Mouse (Mus musculus): ENCODE results near the gene Per2. TPM values are rescaled to one million over a fixed set of nuclear protein-coding genes. Genes with fewer than 3 reads are reported as not detected.

Per2 gene
- polyA plus RNA-seq, 1 experiment from 2014 or later, result 4.1 TPM

GRCm38 (mm10) chr1:91465244-91465643 lies 6.1 kb upstream of the Per2 start:
- DNase-seq (ENCODE audit: low spot score) (no peak), ATAC-seq (ENCODE audit: insufficient read depth, low FRiP score, low TSS enrichment) (no peak)
- Histone ChIP-seq H3K36me3 (ENCODE audit: control insufficient read depth, insufficient read depth, low read length) (no peaks in the 10 kb centered on the region), H3K27me3 (ENCODE audit: control insufficient read depth, insufficient read depth, low read length) (no peaks in the 10 kb centered on the region), H3K4me3 (ENCODE audit: low read depth, low read length) (no peak overlapping the region), H3K4me2 (ENCODE audit: low read depth) (no peak overlapping the region), H3K9ac (ENCODE audit: low read length) (no peak overlapping the region), H3K4me1 (ENCODE audit: control insufficient read depth, insufficient read depth, low read length) (no peaks in the 10 kb centered on the region), H3K9me3 (ENCODE audit: control insufficient read depth, low read length) (no peaks in the 10 kb centered on the region), H3K27ac (ENCODE audit: low read depth, low read length) (no peak overlapping the region)
- WGBS, result 29% methylated on average over 1 of the region's 1 CpGs

GRCm38 (mm10) chr1:91464436-91464835 lies 5.3 kb upstream of the Per2 start:
- H3K9ac ChIP-seq (ENCODE audit: low read length), result no peak overlapping the region
- no peaks in the 10 kb centered on the region for H3K27me3 ChIP-seq (ENCODE audit: control insufficient read depth, insufficient read depth, low read length)
- no peaks in the 10 kb centered on the region for H3K36me3 ChIP-seq (ENCODE audit: control insufficient read depth, insufficient read depth, low read length)
- H3K9me3 ChIP-seq (ENCODE audit: control insufficient read depth, low read length), result no peaks in the 10 kb centered on the region
- peaks cover 5% of the 10 kb centered on the region; the same call in 1 of the 2 replicates for H3K4me1 ChIP-seq (ENCODE audit: control insufficient read depth, insufficient read depth, low read length)
- ATAC-seq (ENCODE audit: insufficient read depth, low FRiP score, low TSS enrichment) (no peak), DNase-seq (ENCODE audit: low spot score) (no peak)
- no peak overlapping the region for H3K4me3 ChIP-seq (ENCODE audit: low read depth, low read length)
- H3K27ac ChIP-seq (ENCODE audit: low read depth, low read length), result no peak overlapping the region
- H3K4me2 ChIP-seq (ENCODE audit: low read depth), result no peak overlapping the region
- WGBS, result 68% methylated on average over 5 of the region's 5 CpGs

- H3K9me3 ChIP-seq (ENCODE audit: control insufficient read depth, low read length), result no peaks in the 10 kb centered on the region
- no peak overlapping the region for H3K9ac ChIP-seq (ENCODE audit: low read length)
- no peak overlapping the region for H3K27ac ChIP-seq (ENCODE audit: low read depth, low read length)
- WGBS, result 92% methylated on average over 13 of the region's 13 CpGs
- H3K36me3 ChIP-seq (ENCODE audit: control insufficient read depth, insufficient read depth, low read length), result no peaks in the 10 kb centered on the region
- peaks cover 5% of the 10 kb centered on the region for H3K4me1 ChIP-seq (ENCODE audit: control insufficient read depth, insufficient read depth, low read length)
- H3K27me3 ChIP-seq (ENCODE audit: control insufficient read depth, insufficient read depth, low read length), result no peaks in the 10 kb centered on the region
- no peak overlapping the region for H3K4me3 ChIP-seq (ENCODE audit: low read depth, low read length)
- no peak for ATAC-seq (ENCODE audit: insufficient read depth, low FRiP score, low TSS enrichment)
- no peak overlapping the region for H3K4me2 ChIP-seq (ENCODE audit: low read depth)
- no peak for DNase-seq (ENCODE audit: low spot score)
Measured at GRCm38 (mm10) chr1:91463336-91463995, 4.3 kb upstream of the Per2 start.

- H3K4me1 ChIP-seq (ENCODE audit: control insufficient read depth, insufficient read depth, low read length), result peaks cover 22% of the 10 kb centered on the region
- no peak overlapping the region for H3K4me3 ChIP-seq (ENCODE audit: low read depth, low read length)
- 33% methylated on average over 4 of the region's 4 CpGs for WGBS
Measured at GRCm38 (mm10) chr1:91460564-91460963, 1.4 kb upstream of the Per2 start.

GRCm38 (mm10) chr1:91460069-91460468 lies 945 bp upstream of the Per2 start:
- H3K36me3 ChIP-seq (ENCODE audit: control insufficient read depth, insufficient read depth, low read length), result no peaks in the 10 kb centered on the region
- peaks cover 23% of the 10 kb centered on the region for H3K4me1 ChIP-seq (ENCODE audit: control insufficient read depth, insufficient read depth, low read length)
- no peaks in the 10 kb centered on the region for H3K9me3 ChIP-seq (ENCODE audit: control insufficient read depth, low read length)
- 45% methylated on average over 7 of the region's 7 CpGs for WGBS
- peak overlapping the region; percentile 62 for H3K4me2 ChIP-seq (ENCODE audit: low read depth)
- DNase-seq (ENCODE audit: low spot score) (no peak), ATAC-seq (ENCODE audit: insufficient read depth, low FRiP score, low TSS enrichment) (no peak)
- peak overlapping the region; percentile 61; the same call in 1 of the 2 replicates for H3K4me3 ChIP-seq (ENCODE audit: low read depth, low read length)
- 0 out of 2 replicates have a peak, but pooled peaks cover 2% of the 10 kb centered on the region for H3K27me3 ChIP-seq (ENCODE audit: control insufficient read depth, insufficient read depth, low read length)
- no peak overlapping the region; the same call in 1 of the 2 replicates for H3K9ac ChIP-seq (ENCODE audit: low read length)
- no peak overlapping the region for H3K27ac ChIP-seq (ENCODE audit: low read depth, low read length)

More at GRCm38 (mm10) chr1:91460564-91460963, 1.4 kb upstream of the Per2 start:
- no peak overlapping the region for H3K4me2 ChIP-seq (ENCODE audit: low read depth)
- no peak overlapping the region for H3K27ac ChIP-seq (ENCODE audit: low read depth, low read length)
- 0 out of 2 replicates have a peak, but pooled peaks cover 2% of the 10 kb centered on the region for H3K27me3 ChIP-seq (ENCODE audit: control insufficient read depth, insufficient read depth, low read length)
- DNase-seq (ENCODE audit: low spot score) (no peak), ATAC-seq (ENCODE audit: insufficient read depth, low FRiP score, low TSS enrichment) (no peak)
- H3K36me3 ChIP-seq (ENCODE audit: control insufficient read depth, insufficient read depth, low read length), result no peaks in the 10 kb centered on the region
- H3K9me3 ChIP-seq (ENCODE audit: control insufficient read depth, low read length), result no peaks in the 10 kb centered on the region
- H3K9ac ChIP-seq (ENCODE audit: low read length), result no peak overlapping the region

GRCm38 (mm10) chr1:91458223-91458861 lies 782 bp downstream of the Per2 start:
- ATAC-seq (ENCODE audit: insufficient read depth, low FRiP score, low TSS enrichment), result peak; percentile 4; the same call in 1 of the 2 replicates
- Histone ChIP-seq H3K4me3 (ENCODE audit: low read depth, low read length) (peak overlapping the region; percentile 61), H3K27me3 (ENCODE audit: control insufficient read depth, insufficient read depth, low read length) (0 out of 2 replicates have a peak, but pooled peaks cover 2% of the 10 kb centered on the region), H3K36me3 (ENCODE audit: control insufficient read depth, insufficient read depth, low read length) (no peaks in the 10 kb centered on the region), H3K4me2 (ENCODE audit: low read depth) (peak overlapping the region; percentile 74), H3K4me1 (ENCODE audit: control insufficient read depth, insufficient read depth, low read length) (peaks cover 23% of the 10 kb centered on the region), H3K9me3 (ENCODE audit: control insufficient read depth, low read length) (no peaks in the 10 kb centered on the region), H3K27ac (ENCODE audit: low read depth, low read length) (no peak overlapping the region), H3K9ac (ENCODE audit: low read length) (peak overlapping the region; percentile 57)
- DNase-seq (ENCODE audit: low spot score), result peak; percentile 17
- 35% methylated on average over 8 of the region's 8 CpGs for WGBS

GRCm38 (mm10) chr1:91457698-91458097 lies 1.4 kb downstream of the Per2 start:
- Histone ChIP-seq H3K9me3 (ENCODE audit: control insufficient read depth, low read length) (no peaks in the 10 kb centered on the region), H3K4me1 (ENCODE audit: control insufficient read depth, insufficient read depth, low read length) (peaks cover 23% of the 10 kb centered on the region), H3K9ac (ENCODE audit: low read length) (no peak overlapping the region), H3K4me3 (ENCODE audit: low read depth, low read length) (no peak overlapping the region), H3K36me3 (ENCODE audit: control insufficient read depth, insufficient read depth, low read length) (no peaks in the 10 kb centered on the region), H3K27me3 (ENCODE audit: control insufficient read depth, insufficient read depth, low read length) (0 out of 2 replicates have a peak, but pooled peaks cover 2% of the 10 kb centered on the region), H3K4me2 (ENCODE audit: low read depth) (no peak overlapping the region), H3K27ac (ENCODE audit: low read depth, low read length) (no peak overlapping the region)
- no peak for DNase-seq (ENCODE audit: low spot score)
- ATAC-seq (ENCODE audit: insufficient read depth, low FRiP score, low TSS enrichment), result no peak
- 71% methylated on average over 5 of the region's 5 CpGs for WGBS

GRCm38 (mm10) chr1:91457116-91457515 lies 2.0 kb downstream of the Per2 start:
- no peaks in the 10 kb centered on the region for H3K9me3 ChIP-seq (ENCODE audit: control insufficient read depth, low read length)
- H3K36me3 ChIP-seq (ENCODE audit: control insufficient read depth, insufficient read depth, low read length), result no peaks in the 10 kb centered on the region
- ATAC-seq (ENCODE audit: insufficient read depth, low FRiP score, low TSS enrichment), result no peak
- WGBS, result 90% methylated on average over 4 of the region's 4 CpGs
- DNase-seq (ENCODE audit: low spot score), result no peak
- H3K4me3 ChIP-seq (ENCODE audit: low read depth, low read length), result no peak overlapping the region
- no peak overlapping the region for H3K9ac ChIP-seq (ENCODE audit: low read length)
- no peak overlapping the region for H3K27ac ChIP-seq (ENCODE audit: low read depth, low read length)
- 0 out of 2 replicates have a peak, but pooled peaks cover 2% of the 10 kb centered on the region for H3K27me3 ChIP-seq (ENCODE audit: control insufficient read depth, insufficient read depth, low read length)
- H3K4me2 ChIP-seq (ENCODE audit: low read depth), result no peak overlapping the region
- H3K4me1 ChIP-seq (ENCODE audit: control insufficient read depth, insufficient read depth, low read length), result peaks cover 23% of the 10 kb centered on the region

Measured in neural tube, embryonic 11.5 days (tissue).